Mouse (Mus musculus) CH12.LX (cell line): ENCODE results near the gene Zmynd8. TPM values are rescaled to one million over a fixed set of nuclear protein-coding genes. Genes with fewer than 3 reads are reported as not detected.

Source experiments
- DNase-seq: peaks from one replicate; pipeline ENCODE4 v3.0.0-alpha.2; 2013; ENCODE audit errors: extremely low read depth
- H3K27ac ChIP-seq: 2 replicates; pipeline ENCODE4 v1.5.1; 2012; ENCODE audit warnings: low read depth, mild to moderate bottlenecking, control low read depth, moderate library complexity; ENCODE audit not compliant: insufficient read depth
- H3K27me3 ChIP-seq: replicated peaks from 2 replicates; pipeline ENCODE3; 2012; ENCODE audit warnings: inconsistent platforms
- H3K36me3 ChIP-seq, 2 experiments: replicated peaks in 1 of 2; 2 replicates each; pipeline versions ENCODE3 to v1.6.1; 2012; ENCODE audit warnings: inconsistent platforms in 1 of 2, low read length in 1 of 2, mild to moderate bottlenecking in 1 of 2, mixed read lengths in 1 of 2, moderate library complexity in 1 of 2; ENCODE audit not compliant: control insufficient read depth in 1 of 2, insufficient read depth in 1 of 2
- H3K4me1 ChIP-seq, 2 experiments: 2 replicates each; pipeline ENCODE4 v1.6.1; 2012; ENCODE audit warnings: inconsistent platforms in 1 of 2, moderate library complexity in 1 of 2; ENCODE audit not compliant: insufficient read depth in 2 of 2, control insufficient read depth in 1 of 2
- H3K4me2 ChIP-seq: 2 replicates; pipeline ENCODE4 v1.6.1; 2012; ENCODE audit warnings: low read depth, mild to moderate bottlenecking, control low read depth; ENCODE audit not compliant: poor library complexity, insufficient read depth, severe bottlenecking
- H3K4me3 ChIP-seq, 3 experiments: fragments of 150-350 bp in 1 of 3; sonication (generic) in 1 of 3; replicated peaks in 1 of 3; 2 replicates each; pipeline versions ENCODE3 to v1.5.1; 2011 to 2012; ENCODE audit warnings: low read depth in 2 of 3, low read length in 2 of 3, mild to moderate bottlenecking in 2 of 3, moderate library complexity in 2 of 3, control low read depth in 1 of 3, improper control_type of control experiment in 1 of 3, inconsistent platforms in 1 of 3, mixed read lengths in 1 of 3; ENCODE audit not compliant: poor library complexity in 1 of 3
- H3K79me2 ChIP-seq: replicated peaks from 2 replicates; pipeline ENCODE4 v1.6.1; 2012; ENCODE audit warnings: mild to moderate bottlenecking, moderate library complexity; ENCODE audit not compliant: control insufficient read depth, poor library complexity, insufficient read depth, severe bottlenecking; ENCODE audit errors: extremely low read depth
- H3K9ac ChIP-seq: 2 replicates; pipeline ENCODE4 v1.6.1; 2012; ENCODE audit warnings: low read depth, mild to moderate bottlenecking, control low read depth, moderate library complexity; ENCODE audit not compliant: insufficient read depth
- H3K9me3 ChIP-seq: replicated peaks from 2 replicates; pipeline ENCODE3; 2012; ENCODE audit warnings: low read length, inconsistent platforms, mixed read lengths
- CHD1 ChIP-seq: IDR thresholded peaks from 2 replicates; pipeline ENCODE4 v1.6.1; 2012; ENCODE audit warnings: low read depth, low read length, improper control_type of control experiment, inconsistent platforms
- CTCF ChIP-seq, 2 experiments: IDR thresholded peaks in 1 of 2; conservative IDR thresholded peaks in 1 of 2; 2 replicates each; pipeline ENCODE4 v1.5.1; 2011 to 2012; ENCODE audit warnings: low read depth in 2 of 2, low read length in 2 of 2, improper control_type of control experiment in 1 of 2, inconsistent platforms in 1 of 2, mild to moderate bottlenecking in 1 of 2, moderate library complexity in 1 of 2
- ELF1 ChIP-seq: IDR thresholded peaks from 2 replicates; pipeline ENCODE4 v1.6.1; 2014; ENCODE audit warnings: low read depth, mild to moderate bottlenecking, inconsistent platforms, low read length, improper control_type of control experiment
- ETS1 ChIP-seq: conservative IDR thresholded peaks from 2 replicates; pipeline ENCODE4 v1.6.1; 2012; ENCODE audit warnings: low read depth, mild to moderate bottlenecking, inconsistent platforms, low read length, improper control_type of control experiment, moderate library complexity
- IRF4 ChIP-seq: IDR thresholded peaks from 2 replicates; pipeline ENCODE4 v1.6.1; 2014; ENCODE audit warnings: low read depth, mild to moderate bottlenecking, inconsistent platforms, low read length, improper control_type of control experiment
- MAX ChIP-seq: IDR thresholded peaks from 2 replicates; pipeline ENCODE4 v1.6.1; 2011; ENCODE audit warnings: low read length, improper control_type of control experiment
- MEF2A ChIP-seq: IDR thresholded peaks from 2 replicates; pipeline ENCODE4 v1.6.1; 2014; ENCODE audit warnings: low read depth, mild to moderate bottlenecking, inconsistent platforms, low read length, improper control_type of control experiment, borderline replicate concordance
- MXI1 ChIP-seq: IDR thresholded peaks from 2 replicates; pipeline ENCODE4 v1.6.1; 2011; ENCODE audit warnings: mild to moderate bottlenecking, low read depth, low read length, improper control_type of control experiment
- MYC ChIP-seq: IDR thresholded peaks from 2 replicates; pipeline ENCODE4 v1.6.1; 2011; ENCODE audit warnings: low read depth, mild to moderate bottlenecking, improper control_type of control experiment, low read length
- POLR2AphosphoS2 ChIP-seq: IDR thresholded peaks from 2 replicates; pipeline ENCODE4 v1.6.1; 2011; ENCODE audit warnings: low read depth, low read length, improper control_type of control experiment
- RAD21 ChIP-seq: IDR thresholded peaks from 2 replicates; pipeline ENCODE4 v1.6.1; 2011; ENCODE audit warnings: low read depth, mild to moderate bottlenecking, low read length, improper control_type of control experiment, moderate library complexity
- SIN3A ChIP-seq: IDR thresholded peaks from 2 replicates; pipeline ENCODE4 v1.6.1; 2012; ENCODE audit warnings: low read length, improper control_type of control experiment, inconsistent platforms
- SMC3 ChIP-seq: IDR thresholded peaks from 2 replicates; pipeline ENCODE4 v1.6.1; 2011; ENCODE audit warnings: low read depth, low read length, improper control_type of control experiment
- TBP ChIP-seq: conservative IDR thresholded peaks from 2 replicates; pipeline ENCODE4 v1.6.1; 2011; ENCODE audit warnings: low read depth, low read length, improper control_type of control experiment
- USF1 ChIP-seq: IDR thresholded peaks from 2 replicates; pipeline ENCODE4 v1.6.1; 2014; ENCODE audit warnings: low read depth, mild to moderate bottlenecking, inconsistent platforms, low read length, improper control_type of control experiment
- dilution Hi-C: fragments of 300-500 bp; cut with MboI; formaldehyde crosslinking; loops from 2 replicates; pipeline ENCODE4 v1.14.3; 2020; ENCODE audit warnings: low sequenced_read_pairs; ENCODE audit not compliant: extremely low pct_unique_long_range_greater_than_20kb, extremely low pct_ligation_motif_present
- in situ Hi-C: fragments of 300-500 bp; cut with MboI; formaldehyde crosslinking; loops from 3 replicates; pipeline ENCODE4 v1.14.3; 2019; ENCODE audit warnings: low sequenced_read_pairs, low pct_ligation_motif_present, low pct_unique_long_range_greater_than_20kb, mixed read lengths
- polyA plus RNA-seq: library from polyadenylated mRNA; unstranded; fragments of >175 nt; gene quantifications from 2 replicates; pipeline ENCODE4 v1.2.1, GENCODE M21; 2012; ENCODE audit warnings: low read depth; ENCODE audit not compliant: insufficient read length
- total RNA-seq, 2 experiments: library from RNA; depleted of rRNA; stranded (reverse); fragments of 300-350 nt in 1 of 2; fragments of >200 nt in 1 of 2; gene quantifications; 2 replicates each; pipeline ENCODE4 v1.2.3; 2012 to 2014

Gene Zmynd8
- total and polyA plus RNA-seq, 3 experiments: 33.6 to 84.5 (median 35.1) TPM

DNA sequence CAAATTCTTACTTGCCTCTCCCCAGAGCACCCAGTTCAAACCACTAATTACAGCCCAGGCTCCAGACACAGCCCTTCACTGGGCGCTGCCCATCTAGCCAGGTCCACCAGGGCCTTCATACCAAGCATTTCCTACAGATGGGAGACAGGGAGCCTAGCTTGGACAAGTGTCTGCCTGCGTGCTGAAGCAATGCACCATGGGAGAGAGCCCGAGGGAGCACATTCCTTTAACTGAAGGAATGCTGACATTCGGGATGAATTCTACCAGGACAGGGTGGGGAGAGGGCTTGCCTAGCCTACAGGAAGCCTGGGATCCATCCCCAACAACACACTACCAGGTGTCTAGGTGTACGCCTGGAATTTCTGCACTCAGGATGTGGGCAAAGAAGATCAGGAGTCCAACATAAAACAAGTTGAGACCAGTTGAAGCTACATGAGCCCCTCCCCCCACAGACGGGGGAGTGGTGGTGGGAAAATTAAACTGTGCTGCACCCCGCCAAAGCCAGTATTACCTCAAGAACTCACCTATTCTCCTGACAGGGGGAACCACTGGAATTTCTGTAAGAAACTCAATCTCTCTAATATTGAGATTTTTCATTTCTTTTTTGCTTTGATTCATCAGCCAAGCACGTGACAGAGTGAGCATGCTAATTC is 67.1 kb downstream of the Zmynd8 start:
- in situ Hi-C loops (no loop called here), dilution Hi-C loops (no loop called here)
- no peaks in the 10 kb centered on the region for H3K27me3 ChIP-seq
- no peak overlapping the region for H3K27ac ChIP-seq
- H3K9me3 ChIP-seq: no peaks in the 10 kb centered on the region
- no peak overlapping the region for H3K4me3 ChIP-seq
- no peak overlapping the region for H3K4me2 ChIP-seq
- H3K4me1 ChIP-seq: peaks cover 0 to 16% of the 10 kb centered on the region in 2 experiments; a peak in 2 of 4 replicates
- peaks cover 82 to 95% of the 10 kb centered on the region in 2 experiments for H3K36me3 ChIP-seq
- peaks cover 27% of the 10 kb centered on the region for H3K79me2 ChIP-seq
- no peak overlapping the region for H3K9ac ChIP-seq
- no peak for DNase-seq
- no peak for TF ChIP-seq MXI1
- no peak for TF ChIP-seq ELF1
- no peak for TF ChIP-seq CTCF (conservative IDR thresholded peaks at IDR 0.05 in 1 of 2, IDR thresholded peaks at IDR 0.05 in 1 of 2; ENCODE audit: low read depth in 2 of 2, low read length in 2 of 2)
- TF ChIP-seq ETS1: no peak
- no peak for TF ChIP-seq MEF2A
- TF ChIP-seq POLR2AphosphoS2: no peak
- TF ChIP-seq TBP: no peak
- no peak for TF ChIP-seq MYC
- TF ChIP-seq CHD1: no peak
- TF ChIP-seq USF1: no peak
- TF ChIP-seq SIN3A: no peak
- TF ChIP-seq MAX: no peak
- TF ChIP-seq IRF4: no peak

DNA sequence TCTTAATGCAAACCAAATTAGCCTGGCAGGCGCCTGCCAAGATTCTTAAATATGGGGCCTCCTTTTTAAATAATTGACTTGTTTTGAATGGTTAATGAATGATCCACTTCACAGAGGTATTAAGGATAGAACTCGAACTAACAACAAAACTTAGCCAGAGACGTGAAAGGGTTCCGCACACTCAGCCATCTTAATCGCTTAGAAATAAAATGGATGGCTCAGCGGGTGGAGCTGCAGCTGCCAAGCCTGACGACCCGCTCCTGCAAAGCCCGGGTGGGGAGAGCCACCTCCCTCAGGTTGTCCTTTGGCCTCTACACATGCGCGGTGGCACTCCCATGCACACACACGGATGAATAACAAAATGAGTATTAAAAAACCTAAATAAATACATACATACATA is 70.0 kb downstream of the Zmynd8 start:
- DNase-seq: no peak
- peaks cover 83 to 97% of the 10 kb centered on the region in 2 experiments for H3K36me3 ChIP-seq
- H3K27me3 ChIP-seq: no peaks in the 10 kb centered on the region
- dilution Hi-C loops: no loop called here
- no peak for TF ChIP-seq CTCF (conservative IDR thresholded peaks at IDR 0.05 in 1 of 2, IDR thresholded peaks at IDR 0.05 in 1 of 2; ENCODE audit: low read depth in 2 of 2, low read length in 2 of 2)
- H3K79me2 ChIP-seq: peaks cover 50% of the 10 kb centered on the region
- no peaks in the 10 kb centered on the region for H3K9me3 ChIP-seq
- H3K27ac ChIP-seq: no peak overlapping the region
- in situ Hi-C loops: no loop called here
- no peak overlapping the region for H3K4me3 ChIP-seq
- H3K9ac ChIP-seq: no peak overlapping the region
- H3K4me1 ChIP-seq: no peaks in the 10 kb centered on the region
- no peak overlapping the region for H3K4me2 ChIP-seq

DNA sequence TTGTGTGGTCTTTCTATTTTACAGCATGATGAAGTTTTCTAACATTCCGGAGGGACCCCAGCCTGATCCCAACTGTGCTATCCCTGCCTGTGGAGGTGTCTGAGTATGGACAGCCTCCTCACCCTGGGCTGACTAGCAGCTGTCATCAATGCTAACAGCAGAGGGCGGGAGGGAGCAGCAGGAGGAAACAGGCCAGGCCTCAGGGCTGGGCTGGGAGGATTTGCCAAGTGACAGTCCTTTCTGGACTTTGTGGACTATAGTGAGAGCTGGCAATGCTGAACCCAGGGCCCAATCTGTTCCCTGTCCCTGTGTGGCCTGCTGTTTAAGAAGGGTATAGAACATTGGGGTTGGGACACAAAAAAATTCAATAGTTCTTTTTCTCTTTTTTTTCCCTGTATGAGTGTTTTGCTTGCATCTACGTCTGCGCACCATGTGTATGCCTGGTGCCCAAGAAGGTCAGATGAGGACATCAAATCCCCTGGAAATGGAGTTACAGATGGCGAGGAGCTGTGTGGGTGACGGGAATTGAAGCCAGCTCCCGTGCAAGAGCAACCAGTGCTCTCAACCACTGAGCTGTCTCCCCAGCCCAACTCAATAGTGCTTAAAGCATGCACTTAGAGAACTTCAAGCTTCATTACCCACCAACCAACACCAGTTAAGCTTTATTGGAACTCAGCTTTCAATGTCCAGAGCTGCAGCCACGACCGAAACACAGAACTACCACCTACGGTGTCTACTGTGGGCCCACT is 72.7 kb downstream of the Zmynd8 start:
- Histone ChIP-seq H3K9me3 (no peaks in the 10 kb centered on the region), H3K27me3 (no peaks in the 10 kb centered on the region), H3K36me3 (peaks cover 86 to 97% of the 10 kb centered on the region in 2 experiments), H3K4me1 (peaks cover 0 to 8% of the 10 kb centered on the region in 2 experiments; a peak in 2 of 4 replicates), H3K9ac (no peak overlapping the region), H3K79me2 (peaks cover 41% of the 10 kb centered on the region), H3K4me3 (no peak overlapping the region), H3K4me2 (no peak overlapping the region), H3K27ac (no peak overlapping the region)
- TF ChIP-seq MXI1 (no peak), SMC3 (peak; percentile 71), RAD21 (peak; percentile 42), CTCF (conservative IDR thresholded peaks at IDR 0.05 in 1 of 2, IDR thresholded peaks at IDR 0.05 in 1 of 2; ENCODE audit: low read depth in 2 of 2, low read length in 2 of 2) (peak in 1 of 2 experiments; percentile 61; a peak in 2 of 4 replicates)
- in situ Hi-C loops (no loop called here), dilution Hi-C loops (no loop called here)
- peak; percentile 34 for DNase-seq
